Mouse (Mus musculus) kidney, adult 18-20 months (tissue): ENCODE data around the gene Sdc1.

Experiments used
- DNase-seq: peaks from one replicate; pipeline ENCODE4 v3.0.0; 2021

The Sdc1 gene

DNA sequence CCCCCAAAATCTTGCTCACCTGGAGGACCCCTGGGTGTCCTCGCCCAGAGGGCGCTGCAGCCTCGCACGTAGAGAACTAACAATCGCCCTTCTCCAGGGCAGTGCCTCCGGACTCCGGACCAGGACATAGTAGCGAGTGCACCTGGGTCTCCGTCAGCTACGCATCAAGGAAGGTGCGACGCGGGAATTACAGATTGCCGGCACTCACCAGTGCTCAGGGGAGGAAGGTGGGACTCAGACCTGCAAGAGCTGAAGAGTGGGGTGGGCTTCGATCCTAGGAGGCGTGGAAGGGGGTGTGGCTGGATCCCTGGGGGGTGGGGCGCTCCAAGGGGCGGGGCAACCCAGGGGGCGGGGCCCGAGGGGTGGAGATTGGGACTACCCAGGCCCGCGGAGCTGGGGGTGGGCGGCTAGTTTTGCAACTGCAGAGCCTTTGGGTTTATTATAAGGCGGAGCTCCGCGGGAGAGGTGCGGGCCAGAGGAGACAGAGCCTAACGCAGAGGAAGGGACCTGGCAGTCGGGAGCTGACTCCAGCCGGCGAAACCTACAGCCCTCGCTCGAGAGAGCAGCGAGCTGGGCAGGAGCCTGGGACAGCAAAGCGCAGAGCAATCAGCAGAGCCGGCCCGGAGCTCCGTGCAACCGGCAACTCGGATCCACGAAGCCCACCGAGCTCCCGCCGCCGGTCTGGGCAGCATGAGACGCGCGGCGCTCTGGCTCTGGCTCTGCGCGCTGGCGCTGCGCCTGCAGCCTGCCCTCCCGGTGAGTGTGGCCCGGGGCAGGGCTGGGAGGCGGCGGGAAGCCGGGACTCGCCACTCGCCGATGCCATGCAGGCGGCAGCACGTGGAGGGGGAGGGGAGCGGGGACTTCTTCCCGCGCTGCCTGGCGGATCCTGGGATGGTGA, at the start of gene Sdc1:
Gene Sdc1, plus strand, starts transcription at position 378 of the 898 bp plus-strand sequence.
- peak; percentile 81 for DNase-seq

DNA sequence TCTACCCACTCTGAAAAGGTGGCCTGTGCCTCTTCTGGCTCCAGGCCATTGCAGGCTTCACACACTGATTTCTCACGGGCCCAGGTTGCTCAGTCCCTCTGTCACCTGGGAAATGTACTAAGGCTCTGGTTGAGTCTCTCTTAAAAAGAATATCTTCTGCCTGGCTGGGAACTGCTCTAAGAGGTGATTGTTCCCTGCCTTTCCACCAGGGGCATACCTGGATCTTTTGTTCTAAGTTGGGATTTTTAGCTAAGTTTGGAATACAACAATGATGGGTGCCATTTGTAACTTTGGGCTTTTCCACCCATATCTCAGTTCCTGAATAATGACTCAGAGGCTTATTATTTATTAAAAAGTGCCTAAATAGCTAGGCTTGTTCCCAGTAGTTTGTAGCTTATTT, 44.2 kb upstream of the Sdc1 start:
- no peak for DNase-seq

DNA sequence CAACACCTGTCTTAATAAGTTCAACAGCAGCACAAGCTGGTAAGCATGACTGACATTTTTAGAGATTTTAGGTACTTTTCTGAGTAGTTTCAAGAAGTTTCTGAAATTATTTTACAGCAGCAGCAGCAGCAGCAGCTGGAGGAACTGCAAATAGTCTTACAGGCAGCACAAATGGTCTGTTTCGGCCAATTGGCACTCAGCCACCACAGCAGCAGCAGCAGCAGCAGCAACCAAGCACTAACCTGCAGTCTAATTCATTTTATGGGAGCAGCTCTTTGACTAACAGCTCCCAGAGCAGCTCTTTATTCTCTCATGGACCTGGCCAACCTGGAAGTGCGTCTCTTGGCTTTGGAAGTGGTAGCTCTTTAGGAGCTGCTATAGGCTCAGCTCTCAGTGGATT, 42.4 kb upstream of the Sdc1 start:
- DNase-seq = peak; percentile 23

DNA sequence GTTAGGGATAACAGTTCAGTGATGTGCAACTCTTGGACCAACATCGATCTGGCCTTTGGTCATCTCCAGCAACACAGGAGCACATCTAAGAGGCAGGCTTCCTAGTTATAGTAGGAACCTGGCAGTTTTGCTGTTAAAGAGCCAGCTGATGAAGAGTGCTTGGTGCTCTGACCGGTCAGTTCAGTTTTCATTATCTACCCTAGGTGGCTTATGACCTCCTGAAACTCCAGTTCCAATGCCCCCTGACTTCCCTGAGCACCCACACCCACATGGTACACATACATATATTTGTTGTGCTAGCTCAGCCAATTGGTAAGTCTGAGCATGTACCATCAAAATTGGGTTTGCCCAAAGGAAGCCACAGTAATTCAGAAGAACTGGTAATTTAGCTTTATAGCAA, 17.5 kb upstream of the Sdc1 start:
- no peak for DNase-seq

DNA sequence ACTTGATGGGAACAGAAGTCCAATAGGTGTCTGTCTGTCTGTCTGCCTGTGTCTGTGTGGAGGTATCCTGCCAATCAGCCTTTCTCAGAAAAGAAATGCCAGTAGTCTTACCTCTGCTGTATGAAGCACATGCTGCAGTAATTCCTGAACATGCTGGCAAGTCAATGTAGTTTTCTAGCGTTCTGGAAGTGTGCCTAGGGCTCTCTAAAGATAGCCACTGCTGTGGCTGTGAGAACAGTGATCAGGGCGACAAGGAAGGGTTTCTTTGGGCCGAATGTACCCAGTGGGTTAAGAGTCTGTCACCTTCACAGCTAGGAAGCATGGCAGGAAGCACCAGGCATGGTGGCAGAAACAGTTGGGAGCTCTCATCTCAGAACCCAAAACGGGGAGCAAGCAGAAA, 17.0 kb upstream of the Sdc1 start:
- DNase-seq = no peak

DNA sequence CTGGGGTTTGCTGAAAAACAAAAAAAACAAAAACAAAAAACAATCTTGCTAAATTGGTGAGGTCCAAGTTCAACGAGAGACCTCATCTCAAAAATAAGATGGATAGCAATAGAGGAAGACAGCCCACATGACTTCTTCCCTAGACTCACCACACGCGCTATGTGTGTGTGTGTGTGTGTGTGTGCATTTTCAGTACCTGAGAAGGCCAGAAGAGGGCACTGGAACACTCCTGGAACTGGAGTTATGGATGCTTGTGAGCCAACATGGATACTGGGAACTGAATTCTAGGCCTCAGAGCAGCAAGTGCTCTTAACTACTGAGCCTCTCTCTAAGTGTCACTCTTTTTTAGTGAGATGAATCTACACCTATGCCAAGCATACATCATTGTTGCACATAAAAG, 13.1 kb upstream of the Sdc1 start:
- DNase-seq = no peak

DNA sequence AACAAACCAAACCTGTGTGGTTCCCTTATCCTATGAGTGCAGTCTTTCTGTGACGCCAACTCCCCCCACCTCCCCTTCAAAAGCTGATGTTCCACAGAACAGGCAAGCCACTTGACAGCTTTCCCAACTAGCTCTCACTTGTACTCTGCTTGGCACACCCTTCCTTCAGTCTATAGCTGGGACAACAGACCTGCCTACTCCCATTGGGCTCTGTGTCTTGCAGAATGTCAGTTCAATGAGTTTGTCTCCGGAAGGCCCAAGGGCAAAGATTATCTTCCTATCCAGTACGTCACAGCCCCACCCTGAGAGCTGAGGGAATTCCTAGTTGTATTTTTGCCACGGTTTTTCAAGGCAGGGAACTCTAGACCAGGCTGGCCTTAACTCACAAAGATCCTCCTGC, 12.0 kb upstream of the Sdc1 start:
- no peak for DNase-seq

DNA sequence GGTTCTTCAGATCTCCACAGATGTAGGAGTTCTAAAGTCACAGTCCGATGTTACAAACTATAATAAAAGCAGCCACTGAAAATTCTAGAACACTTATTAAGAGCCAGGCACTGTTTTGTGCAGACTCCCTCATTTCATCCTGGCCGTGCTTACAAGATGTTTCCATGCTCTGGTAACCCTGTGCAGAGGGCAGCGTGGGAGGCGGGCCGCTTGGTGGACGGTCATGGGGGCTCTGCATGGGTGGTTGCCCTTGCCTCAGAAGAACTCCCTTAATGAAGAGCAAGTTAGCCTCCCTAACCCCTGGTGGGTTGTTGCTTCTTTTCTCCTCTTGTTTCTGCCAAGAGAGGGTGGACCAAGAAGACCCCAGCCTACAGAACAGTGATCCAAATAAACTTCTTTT, 11.3 kb upstream of the Sdc1 start:
- peak; percentile 1 for DNase-seq

DNA sequence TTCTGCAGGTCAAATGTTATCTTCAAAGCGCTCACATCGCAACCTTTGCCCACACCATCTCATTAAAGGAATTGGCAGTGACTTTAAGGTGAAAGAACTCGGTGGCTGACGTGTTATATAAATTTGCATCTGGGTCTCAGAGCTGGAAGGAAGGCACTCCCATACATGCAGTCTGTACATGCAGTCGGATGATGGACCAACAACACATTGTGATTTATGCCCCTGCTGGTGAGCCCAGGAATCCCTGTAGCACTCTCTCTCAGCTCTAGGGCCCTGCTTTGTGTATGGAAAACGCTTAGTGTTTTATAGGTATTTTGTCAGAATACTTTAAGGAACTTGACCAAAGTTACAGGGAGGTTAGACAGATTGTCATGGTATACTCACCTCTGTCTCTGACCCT, 10.6 kb upstream of the Sdc1 start:
- peak; percentile 1 for DNase-seq

DNA sequence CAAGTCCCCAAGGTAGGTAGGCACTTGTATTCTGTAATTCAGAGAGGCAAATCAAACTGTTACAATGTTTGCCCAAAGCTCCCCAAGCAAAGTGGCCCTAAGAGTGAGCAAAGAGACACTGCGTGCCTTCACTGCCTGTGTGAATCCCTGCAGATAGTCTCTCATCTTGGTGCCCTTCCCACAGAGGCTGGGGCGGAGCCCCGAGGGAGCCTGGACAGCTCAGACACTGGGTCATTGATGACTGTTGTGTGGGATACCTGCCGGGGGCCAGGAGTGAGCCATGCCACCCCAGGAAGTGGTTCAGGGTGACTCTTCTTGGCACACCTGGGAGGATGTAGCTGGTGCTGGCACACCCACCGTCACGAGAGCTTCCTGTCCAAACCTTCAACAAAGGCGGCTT, 10.1 kb upstream of the Sdc1 start:
- DNase-seq = peak; percentile 2

DNA sequence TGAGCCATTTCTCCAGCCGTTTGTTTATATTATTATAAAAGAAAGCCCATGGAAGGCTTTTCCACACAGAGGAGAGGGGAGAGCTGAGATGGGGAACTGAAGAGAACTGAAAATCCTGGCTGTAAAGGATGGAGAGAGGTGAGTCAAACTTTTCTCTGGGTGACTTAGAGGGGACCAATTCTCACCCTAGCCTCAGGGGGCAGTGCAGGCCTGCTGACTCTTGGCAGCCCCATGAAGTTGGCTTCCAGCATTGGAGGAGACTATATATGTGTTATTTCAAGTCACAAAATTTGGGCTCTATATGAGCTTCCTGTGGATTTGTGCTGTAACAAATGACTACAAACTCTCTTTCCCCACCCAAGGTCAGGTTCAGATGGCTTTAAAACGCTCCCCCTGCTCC, 8.5 kb upstream of the Sdc1 start:
- DNase-seq = peak; percentile 4

DNA sequence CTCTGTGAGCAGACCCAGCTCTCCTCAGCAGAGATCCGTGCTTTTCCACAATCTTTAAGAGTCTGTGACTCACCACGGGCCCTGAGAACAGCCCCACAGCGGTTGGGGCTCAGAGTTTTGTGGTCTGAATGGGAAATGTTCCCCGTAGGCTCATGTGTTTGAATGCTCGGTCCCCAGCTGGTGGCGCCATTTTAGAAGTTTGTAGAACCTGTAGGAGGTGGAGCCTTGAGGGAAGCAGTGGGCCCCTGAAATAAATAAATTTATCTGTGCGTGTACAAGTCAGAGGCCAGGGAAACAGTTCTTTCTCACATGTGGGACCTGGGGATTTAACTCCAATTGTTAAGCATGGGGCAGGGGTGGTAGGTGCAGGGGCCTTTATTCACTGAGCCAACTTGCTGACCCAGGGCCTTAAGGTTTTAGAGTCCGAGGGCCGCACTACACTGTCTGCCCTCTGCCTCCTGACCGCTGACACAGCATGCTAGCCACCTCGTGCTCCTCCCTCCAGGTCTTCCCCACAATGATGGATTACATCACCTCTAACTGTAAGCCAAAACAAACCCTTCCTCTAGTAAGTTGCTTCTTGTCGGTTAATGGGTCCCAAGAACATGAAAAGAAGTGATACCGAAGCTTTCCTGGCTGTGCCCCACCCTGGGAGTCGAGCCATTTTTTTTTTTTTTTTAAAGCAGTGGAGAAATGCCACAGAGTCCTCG, 6.7 kb upstream of the Sdc1 start:
- DNase-seq = no peak

DNA sequence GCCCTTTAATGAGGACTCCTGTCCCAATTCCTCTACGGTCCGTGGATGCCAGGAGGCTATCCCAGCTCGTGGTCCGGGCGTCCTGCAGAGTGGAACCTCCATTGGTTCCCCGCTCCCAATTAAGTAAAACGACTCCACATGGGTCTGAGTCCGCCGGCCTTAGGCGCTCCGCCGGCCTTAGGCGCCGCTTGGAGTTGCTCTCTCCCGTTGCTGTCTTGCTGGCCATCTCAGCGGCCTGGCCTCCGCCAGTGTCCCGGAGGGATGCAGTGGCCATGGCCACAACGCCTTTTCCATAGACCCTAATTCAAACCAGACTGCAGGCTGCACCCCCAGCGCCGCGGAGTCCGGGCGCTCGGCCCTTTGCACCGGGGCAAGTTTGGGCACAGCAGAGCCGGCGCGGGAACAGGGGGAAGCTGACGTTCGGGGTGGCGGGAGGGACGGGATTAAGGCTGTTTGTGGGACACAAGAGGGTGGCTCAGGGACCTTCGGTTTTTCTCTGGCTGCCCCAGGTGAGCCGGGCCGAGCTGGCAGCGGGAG, 789 bp downstream of the Sdc1 start:
- no peak for DNase-seq

DNA sequence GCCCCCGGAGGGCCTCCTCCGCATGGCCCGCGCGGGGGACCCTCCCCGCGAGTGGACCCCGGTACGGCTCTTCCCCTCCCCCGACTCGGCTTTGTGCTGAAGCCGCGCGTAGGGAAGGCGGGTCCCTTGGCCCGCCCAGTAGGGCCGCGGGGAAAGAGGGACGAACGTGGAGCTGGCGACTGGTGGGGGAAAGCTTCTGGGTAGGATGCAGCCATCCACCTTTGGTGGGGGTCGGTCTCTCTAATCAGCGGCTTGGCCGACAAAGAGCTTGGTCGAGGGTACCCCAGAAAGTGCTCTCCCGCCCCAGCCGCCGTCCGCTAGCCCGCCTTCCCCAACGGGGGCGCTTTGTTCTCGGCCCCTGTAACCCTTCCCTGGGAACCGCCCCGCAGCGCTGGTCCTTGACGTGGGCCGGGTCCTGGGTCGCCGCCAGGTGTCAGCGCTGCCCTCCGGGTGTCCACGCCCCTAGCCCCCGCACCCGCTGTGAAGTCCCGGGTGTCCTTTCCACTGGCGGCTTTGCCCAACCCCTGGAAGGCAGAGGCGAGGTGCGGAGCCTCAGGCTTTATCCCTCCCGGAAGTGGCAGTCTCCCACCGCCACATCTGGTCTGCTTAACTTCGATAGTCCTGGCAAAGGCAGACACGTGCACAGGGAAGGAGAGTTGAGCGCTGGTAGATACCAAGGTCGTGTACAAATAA, 1.5 kb downstream of the Sdc1 start:
- peak; percentile 47 for DNase-seq

DNA sequence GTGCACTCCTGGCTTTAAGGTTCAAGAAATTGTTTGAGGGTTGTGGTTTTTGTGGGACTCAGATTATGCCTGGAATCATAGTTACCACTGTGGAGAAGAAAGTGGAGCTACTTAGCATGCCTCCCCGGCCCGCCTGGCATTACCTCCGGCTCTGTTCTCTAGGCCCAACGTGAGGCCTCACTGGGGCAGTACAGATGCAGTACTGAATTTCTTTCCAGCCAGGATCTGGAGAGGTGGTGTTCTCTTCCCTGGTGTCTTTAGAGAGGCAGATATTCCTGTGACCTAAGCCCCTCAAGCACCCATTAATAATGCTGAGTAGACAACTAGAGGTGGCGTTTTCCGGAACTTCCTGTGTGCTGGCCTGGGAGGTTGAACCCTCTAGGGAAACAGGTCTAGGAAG, 2.2 kb downstream of the Sdc1 start:
- no peak for DNase-seq

DNA sequence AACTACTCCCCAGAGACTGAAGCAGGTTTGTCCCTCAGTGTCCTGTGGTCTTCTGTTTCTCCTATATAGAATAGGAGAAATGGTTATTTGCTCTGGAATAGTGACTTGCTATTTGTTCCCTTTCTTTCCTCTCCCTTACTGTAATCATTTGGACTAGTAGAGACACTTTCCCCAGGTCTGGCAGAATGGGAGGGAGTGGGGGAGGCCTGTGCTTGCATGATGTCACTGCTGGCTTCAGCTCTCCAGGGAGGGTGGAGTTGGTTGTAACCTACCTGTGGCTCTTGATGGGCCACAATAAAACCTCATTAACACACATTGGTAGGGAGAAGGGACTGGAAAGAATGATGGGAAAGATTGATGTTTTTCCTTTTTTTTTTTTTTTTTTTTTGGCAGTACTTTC, 3.1 kb downstream of the Sdc1 start:
- no peak for DNase-seq

DNA sequence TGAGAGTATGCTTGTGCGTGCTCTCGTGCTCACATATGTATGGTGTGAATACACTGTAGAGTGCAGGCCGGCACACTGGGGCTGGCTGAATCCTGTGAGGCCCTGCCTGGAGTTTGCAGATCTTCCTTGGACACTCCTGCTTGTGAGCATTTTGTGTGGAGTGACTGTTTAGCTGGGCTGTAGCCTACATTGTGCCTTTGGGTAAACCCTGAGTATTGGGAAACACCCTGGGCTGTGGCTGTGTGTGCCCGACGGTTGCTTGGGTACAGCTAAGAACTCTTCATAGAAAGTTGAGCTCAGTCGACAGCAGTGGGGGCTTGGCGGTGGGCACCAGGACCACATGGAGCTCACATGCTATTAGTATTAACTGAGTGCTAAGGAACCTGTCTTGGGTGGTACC, 5.1 kb downstream of the Sdc1 start:
- DNase-seq = no peak

DNA sequence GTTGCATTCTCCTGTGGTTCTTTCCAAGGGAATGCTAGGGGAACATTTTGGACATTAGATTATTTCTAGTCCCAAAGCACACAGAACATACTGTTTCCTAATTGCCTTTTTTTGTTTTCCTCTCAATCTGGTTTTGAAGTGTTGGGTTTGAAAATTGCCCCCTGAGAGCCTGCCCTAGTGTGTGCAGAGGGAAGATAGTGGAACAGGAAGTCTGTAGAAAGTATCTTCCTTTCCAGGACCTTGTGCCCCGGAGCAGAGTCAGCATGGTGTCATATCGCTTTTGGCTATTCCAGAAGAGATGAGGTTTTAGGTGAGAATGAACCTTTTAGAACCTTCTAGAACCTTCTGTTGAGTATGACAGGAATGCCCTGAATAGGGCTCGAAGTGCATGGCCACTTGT, 5.6 kb downstream of the Sdc1 start:
- DNase-seq = no peak

DNA sequence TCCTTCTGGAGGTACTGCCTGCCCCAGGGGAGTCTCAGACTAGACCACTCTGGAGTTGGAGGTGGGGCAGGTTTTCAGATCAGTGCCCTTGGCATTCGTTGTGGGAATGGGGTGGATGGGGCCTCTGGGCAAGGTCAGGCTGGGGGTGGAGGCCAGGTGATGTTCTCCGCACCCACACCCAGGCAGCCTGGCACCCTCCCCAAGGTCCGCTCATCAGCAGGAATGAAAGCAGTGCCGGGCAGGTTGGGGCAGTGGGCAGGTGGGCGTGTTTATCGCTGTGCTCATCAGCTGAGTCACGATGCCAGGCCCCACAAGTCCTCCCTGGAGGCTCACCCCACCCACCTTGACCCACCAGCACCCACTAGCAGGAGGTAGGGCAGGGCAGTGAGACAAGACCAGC, 7.0 kb downstream of the Sdc1 start:
- DNase-seq = no peak

DNA sequence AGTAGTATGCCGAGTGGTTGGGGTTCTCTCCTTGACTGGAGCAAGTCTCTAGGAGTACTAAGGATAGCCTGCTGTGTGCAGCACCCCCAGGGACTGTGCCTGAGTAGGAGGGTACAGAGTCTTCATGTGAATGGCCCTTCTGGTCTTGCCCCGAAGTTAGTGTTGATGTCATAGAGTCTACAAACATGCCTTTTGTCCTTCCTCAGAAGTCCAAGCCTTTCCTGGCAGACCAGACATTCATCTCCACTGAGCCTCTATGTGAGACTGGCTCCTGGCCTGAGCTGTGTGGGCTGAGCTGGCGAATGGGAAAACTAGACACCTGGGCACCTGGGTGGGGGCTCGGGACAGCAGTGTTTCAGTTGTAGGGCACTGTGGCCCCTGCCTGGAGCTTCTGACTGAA, 8.7 kb downstream of the Sdc1 start:
- DNase-seq = no peak

DNA sequence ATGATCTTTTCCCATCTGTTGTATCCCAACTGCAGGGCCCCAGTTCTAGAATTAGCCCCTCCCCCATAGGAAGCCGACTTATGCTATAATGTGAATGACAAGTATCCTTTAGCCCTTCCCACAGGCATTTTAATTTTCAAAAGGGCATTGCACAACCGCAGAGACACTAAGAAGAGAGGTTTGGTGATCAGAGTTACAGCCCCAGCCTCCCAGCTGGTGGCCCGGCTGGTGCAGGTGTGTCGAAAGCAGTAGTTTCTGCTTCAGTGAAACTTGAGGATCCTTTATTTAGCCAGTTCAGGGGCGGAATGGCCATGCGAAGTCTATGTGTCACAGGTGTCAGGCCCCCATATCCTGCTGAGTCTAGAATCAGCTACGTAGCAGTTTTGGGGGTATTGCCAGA, 10.0 kb downstream of the Sdc1 start:
- no peak for DNase-seq

DNA sequence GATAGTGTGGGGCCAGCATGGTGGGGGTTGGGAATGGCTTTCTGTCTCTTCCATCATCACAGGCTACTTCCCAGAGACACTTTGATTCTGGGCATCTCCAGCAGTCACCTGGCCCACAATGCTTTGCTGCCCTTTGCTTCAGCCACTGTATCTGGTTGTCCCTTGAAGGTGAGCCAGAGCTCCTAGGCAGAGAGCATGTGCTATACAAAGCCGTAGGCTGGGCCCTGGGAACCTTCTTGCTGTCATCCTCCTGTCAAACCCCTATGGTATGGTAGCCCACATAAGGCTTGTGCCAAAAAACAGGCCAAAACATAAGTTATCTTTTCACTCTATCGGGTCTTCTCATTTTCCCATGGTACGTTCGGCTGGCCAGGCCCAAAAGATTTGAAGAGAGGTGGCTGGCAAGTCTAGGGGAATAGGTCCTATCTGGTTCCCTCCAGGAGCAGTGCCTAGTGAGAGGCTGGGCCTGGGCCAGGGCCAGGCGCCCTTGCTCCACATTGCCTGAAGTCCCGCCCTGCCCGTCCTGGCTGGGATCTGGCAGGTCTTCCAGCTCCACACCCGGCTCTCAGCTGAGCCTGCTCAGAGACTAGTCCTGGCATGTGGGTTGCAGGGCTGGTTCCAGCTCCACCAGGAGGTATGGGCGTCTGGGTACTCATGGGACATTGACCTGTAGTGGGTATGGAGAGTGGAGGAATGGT, 10.7 kb downstream of the Sdc1 start:
- peak; percentile 66 for DNase-seq

DNA sequence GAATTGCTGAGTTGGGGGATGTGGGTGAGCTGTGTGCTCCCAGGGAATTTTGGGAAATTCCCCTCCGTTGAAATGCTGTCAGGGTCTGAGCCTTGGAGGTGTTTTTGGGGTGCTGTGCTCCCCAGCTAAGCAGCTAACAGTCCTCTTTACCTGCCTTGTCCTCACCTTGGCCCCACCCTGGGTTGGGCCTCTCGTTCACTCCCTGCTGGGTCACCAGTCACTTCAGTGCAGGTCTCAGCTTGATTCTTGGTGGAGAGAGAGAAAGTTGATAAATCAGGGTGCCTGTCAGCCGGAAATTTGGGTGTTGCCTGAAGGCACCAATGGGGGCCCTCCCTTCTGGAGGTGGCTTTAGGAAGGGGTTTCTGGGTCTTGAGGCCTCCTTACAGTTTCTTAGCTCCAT, 11.4 kb downstream of the Sdc1 start:
- no peak for DNase-seq
